Mouse (Mus musculus) hindbrain, embryonic 11.5 days (tissue): Measurements from ENCODE around the gene Slc24a2. TPM values are rescaled to one million over a fixed set of nuclear protein-coding genes. Genes with fewer than 3 reads are reported as not detected.
A peak's percentile ranks its signal among the peaks of the same experiment; 100 is the strongest.

ENCODE experiments used
- ATAC-seq: fragments of 200-750 bp; cut with Nextera tagmentation; 2 replicates; pipeline ENCODE4 v1.8.0; 2017; ENCODE audit warnings: mild to moderate bottlenecking, moderate TSS enrichment, moderate library complexity; ENCODE audit not compliant: low FRiP score
- DNase-seq: peaks from one replicate; pipeline ENCODE4 v3.0.0-alpha.2; 2015; ENCODE audit warnings: low spot score
- H3K27ac ChIP-seq: fragments of 300-500 bp; sonication (generic); 2 replicates; pipeline ENCODE4 v1.5.1; 2014; ENCODE audit warnings: mild to moderate bottlenecking, low read depth, low read length
- H3K27me3 ChIP-seq: fragments of 300-500 bp; sonication (generic); 2 replicates; pipeline ENCODE4 v1.6.1; 2014; ENCODE audit warnings: mild to moderate bottlenecking, low read length, moderate library complexity, mixed read lengths; ENCODE audit not compliant: control insufficient read depth, insufficient read depth
- H3K36me3 ChIP-seq: fragments of 300-500 bp; sonication (generic); 2 replicates; pipeline ENCODE4 v1.6.1; 2014; ENCODE audit warnings: mild to moderate bottlenecking, low read length, moderate library complexity, mixed read lengths; ENCODE audit not compliant: control insufficient read depth, insufficient read depth
- H3K4me1 ChIP-seq: fragments of 300-500 bp; sonication (generic); replicated peaks from 2 replicates; pipeline ENCODE4 v1.6.1; 2014; ENCODE audit warnings: low read length, mixed read lengths; ENCODE audit not compliant: control insufficient read depth, insufficient read depth
- H3K4me2 ChIP-seq: fragments of 300-500 bp; sonication (generic); replicated peaks from 2 replicates; pipeline ENCODE4 v1.6.1; 2014; ENCODE audit warnings: mild to moderate bottlenecking, low read depth, low read length
- H3K4me3 ChIP-seq: fragments of 300-500 bp; sonication (generic); 2 replicates; pipeline ENCODE4 v1.5.1; 2014; ENCODE audit warnings: low read depth, low read length
- H3K9ac ChIP-seq: fragments of 300-500 bp; sonication (generic); 2 replicates; pipeline ENCODE4 v1.6.1; 2014; ENCODE audit warnings: low read depth, low read length
- H3K9me3 ChIP-seq: fragments of 300-500 bp; sonication (generic); 2 replicates; pipeline ENCODE4 v1.6.1; 2016; ENCODE audit warnings: low read length; ENCODE audit not compliant: control insufficient read depth
- WGBS: fragments of 180-500 bp; shearing (Covaris S2); extraction: QIAGEN DNeasy Blood & Tissue Kit; methylation state at CpG from one replicate; pipeline ENCODE4 v1.1.7; 2014; 5-methylcytosine and 5-hydroxymethylcytosine counted together
- polyA plus RNA-seq: library from polyadenylated mRNA; unstranded; fragments of >200 nt; fragmentation: Nextera tagmentation; extraction: Ambion mirVana; gene quantifications from 2 replicates; pipeline ENCODE4 v1.2.1, GENCODE M21; 2014

Gene Slc24a2
- polyA plus RNA-seq, 1 experiment from 2014 or later = 0.36 TPM

DNA sequence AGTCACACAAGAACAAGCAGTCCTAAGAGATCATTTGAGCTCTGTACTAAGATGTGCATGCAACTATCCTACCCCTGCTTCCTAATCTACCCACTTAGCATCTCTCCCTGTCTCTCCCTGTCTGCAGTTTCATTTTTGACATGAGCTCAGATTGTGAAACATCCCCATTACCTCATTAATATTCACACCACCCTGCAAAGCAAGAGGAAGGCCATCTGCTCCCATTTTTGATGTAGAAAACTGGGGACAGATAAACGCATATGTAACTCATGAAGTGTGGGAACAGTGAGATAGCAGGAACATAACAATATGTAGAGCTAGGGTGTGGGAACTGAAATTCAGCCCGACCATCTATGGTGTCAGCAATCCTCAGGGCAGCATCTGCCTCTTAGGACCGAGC lies 19.7 kb downstream of the Slc24a2 start:
- no peaks in the 10 kb centered on the region for H3K36me3 ChIP-seq
- H3K27ac ChIP-seq = no peak overlapping the region
- H3K27me3 ChIP-seq = no peaks in the 10 kb centered on the region
- no peak overlapping the region for H3K4me2 ChIP-seq
- ATAC-seq (peak; percentile 17; the same call in 1 of the 2 replicates), DNase-seq (no peak)
- H3K4me3 ChIP-seq = no peak overlapping the region
- no peak overlapping the region for H3K9ac ChIP-seq
- 80% methylated on average over 3 of the region's 3 CpGs for WGBS
- H3K9me3 ChIP-seq = no peaks in the 10 kb centered on the region
- no peaks in the 10 kb centered on the region for H3K4me1 ChIP-seq

DNA sequence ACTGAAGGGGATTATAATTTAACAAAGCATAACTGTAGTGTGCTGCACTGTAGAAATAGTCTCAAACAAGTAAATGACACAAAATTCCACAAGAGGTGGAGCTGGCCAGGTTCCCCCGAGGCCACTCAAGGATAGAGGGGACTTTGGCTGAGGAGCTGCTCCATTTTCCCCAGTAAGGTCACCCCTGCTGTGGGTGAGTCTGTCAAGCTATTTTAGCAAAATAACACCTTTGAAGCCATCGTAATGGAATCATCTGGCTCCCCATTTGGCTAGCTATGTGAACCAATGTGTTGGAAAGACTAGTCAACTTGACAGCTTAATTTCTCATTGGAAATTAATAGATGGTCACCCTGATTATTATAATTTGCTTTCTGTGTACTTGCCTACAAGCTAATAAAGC lies 28.2 kb downstream of the Slc24a2 start:
- no peak overlapping the region for H3K4me3 ChIP-seq
- no peaks in the 10 kb centered on the region for H3K9me3 ChIP-seq
- H3K9ac ChIP-seq = no peak overlapping the region
- no peak overlapping the region for H3K27ac ChIP-seq
- DNase-seq (no peak), ATAC-seq (no peak)
- no peaks in the 10 kb centered on the region for H3K27me3 ChIP-seq
- WGBS = 60% methylated on average over 2 of the region's 2 CpGs
- no peaks in the 10 kb centered on the region for H3K36me3 ChIP-seq
- no peaks in the 10 kb centered on the region for H3K4me1 ChIP-seq
- no peak overlapping the region for H3K4me2 ChIP-seq

DNA sequence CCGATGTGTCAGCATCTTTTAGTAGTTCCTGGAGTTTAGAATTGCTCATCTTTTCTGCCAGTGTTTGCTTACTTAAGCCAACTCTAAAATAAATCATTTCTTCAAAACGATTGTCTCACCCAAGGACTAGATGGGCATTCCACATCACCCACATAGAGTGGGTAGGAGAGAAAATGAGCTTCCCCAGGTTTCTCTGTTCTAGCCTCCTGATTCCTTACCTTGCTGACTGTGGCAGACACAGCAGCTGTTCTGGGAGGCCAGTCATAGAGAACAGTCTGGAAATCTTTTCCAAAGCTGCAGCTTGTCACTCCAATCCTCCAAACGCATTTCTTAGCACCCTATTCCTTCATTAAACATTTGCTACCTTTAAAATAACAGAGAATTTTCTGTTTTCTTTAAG lies 29.0 kb downstream of the Slc24a2 start:
- Histone ChIP-seq H3K9ac (no peak overlapping the region), H3K4me1 (no peaks in the 10 kb centered on the region), H3K4me3 (no peak overlapping the region), H3K27me3 (no peaks in the 10 kb centered on the region), H3K4me2 (no peak overlapping the region), H3K9me3 (no peaks in the 10 kb centered on the region), H3K36me3 (no peaks in the 10 kb centered on the region), H3K27ac (no peak overlapping the region)
- no peak for ATAC-seq
- 79% methylated on average over 3 of the region's 3 CpGs for WGBS
- DNase-seq = no peak

DNA sequence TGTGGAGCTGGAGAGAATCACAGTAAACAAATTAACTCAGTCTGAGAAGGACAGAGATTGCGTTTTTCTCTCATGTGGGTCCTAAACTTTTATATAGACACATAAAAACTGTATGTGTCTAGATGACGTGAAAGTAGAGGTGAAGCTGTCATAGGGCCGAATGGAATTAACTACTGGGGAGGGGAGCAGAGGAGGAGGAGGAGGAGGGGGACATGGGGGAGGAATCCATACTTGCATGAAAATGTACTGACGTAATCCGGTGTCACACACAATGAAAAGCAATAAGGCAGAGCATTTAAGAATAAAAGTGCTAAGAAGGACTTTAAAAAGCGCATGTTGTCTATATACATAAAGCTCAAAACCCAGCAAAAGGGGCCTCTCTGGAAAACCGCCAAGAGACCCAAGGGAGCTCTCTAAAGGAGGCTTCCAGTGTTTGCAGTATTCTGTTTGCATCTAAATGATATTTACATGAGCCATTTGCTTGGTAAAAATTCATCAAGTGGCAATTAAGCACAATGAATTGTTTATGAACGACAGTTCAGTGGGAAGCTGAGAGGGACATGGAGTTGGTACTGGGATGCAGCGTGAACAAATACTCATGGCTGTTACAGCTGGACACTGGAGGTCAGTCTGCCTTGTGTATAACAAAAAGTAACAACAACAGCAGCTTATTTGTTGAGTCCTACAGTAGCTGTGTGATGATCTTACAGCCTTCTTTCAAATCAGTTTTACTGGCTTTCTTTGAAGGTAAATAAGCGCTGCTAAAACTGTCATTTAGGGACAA lies 45.9 kb downstream of the Slc24a2 start:
- H3K4me2 ChIP-seq = no peak overlapping the region
- H3K27me3 ChIP-seq = no peaks in the 10 kb centered on the region
- no peaks in the 10 kb centered on the region for H3K36me3 ChIP-seq
- WGBS = 84% methylated on average over 10 of the region's 10 CpGs
- H3K4me1 ChIP-seq = no peaks in the 10 kb centered on the region
- DNase-seq (no peak), ATAC-seq (no peak)
- H3K4me3 ChIP-seq = no peak overlapping the region
- H3K9me3 ChIP-seq = no peaks in the 10 kb centered on the region
- no peak overlapping the region for H3K27ac ChIP-seq
- H3K9ac ChIP-seq = no peak overlapping the region

DNA sequence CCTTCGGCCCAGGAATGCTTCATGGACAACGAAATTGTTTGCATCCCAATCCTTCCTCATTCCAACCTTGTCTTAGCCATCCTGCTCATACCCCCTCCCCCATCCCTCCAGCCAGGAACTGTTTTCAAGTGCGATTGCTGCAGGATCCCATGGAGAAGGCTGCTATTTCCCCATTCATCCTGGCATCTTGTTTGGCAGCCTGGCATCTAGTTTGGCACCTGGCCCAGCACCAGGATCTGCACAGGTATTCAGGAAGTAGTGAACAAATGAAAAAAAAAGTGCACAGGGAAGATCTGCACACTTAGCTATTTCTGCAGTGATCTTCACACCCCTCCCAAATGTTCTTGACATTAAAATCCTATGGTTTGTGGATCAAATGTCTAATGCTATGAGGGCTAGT lies 53.2 kb downstream of the Slc24a2 start:
- Histone ChIP-seq H3K4me3 (no peak overlapping the region), H3K27ac (no peak overlapping the region), H3K4me2 (no peak overlapping the region), H3K27me3 (no peaks in the 10 kb centered on the region), H3K9ac (no peak overlapping the region), H3K4me1 (no peaks in the 10 kb centered on the region), H3K36me3 (no peaks in the 10 kb centered on the region), H3K9me3 (no peaks in the 10 kb centered on the region)
- 69% methylated on average over 3 of the region's 3 CpGs for WGBS
- no peak for ATAC-seq
- DNase-seq = no peak

DNA sequence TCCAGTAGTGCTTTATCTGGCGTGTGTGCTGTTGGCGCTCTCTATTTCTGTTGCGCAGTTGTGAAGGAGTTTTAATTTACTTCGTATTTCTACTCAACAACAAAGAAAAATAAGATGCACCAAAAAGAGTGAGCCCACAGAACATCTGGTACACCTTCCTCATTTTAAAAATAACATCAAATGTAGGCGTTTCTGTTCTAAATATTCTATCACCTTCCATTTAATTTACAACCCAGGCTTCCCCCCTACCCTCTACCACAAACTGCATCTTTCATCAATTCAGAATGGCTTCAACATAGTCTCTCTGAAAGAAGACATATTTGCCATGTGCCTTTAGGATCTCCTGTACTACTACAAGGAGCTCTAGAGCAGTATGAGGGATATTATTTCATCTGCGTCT lies 66.3 kb downstream of the Slc24a2 start:
- Histone ChIP-seq H3K27ac (no peak overlapping the region), H3K4me1 (no peaks in the 10 kb centered on the region), H3K4me2 (no peak overlapping the region), H3K9me3 (no peaks in the 10 kb centered on the region), H3K4me3 (no peak overlapping the region), H3K9ac (no peak overlapping the region), H3K36me3 (no peaks in the 10 kb centered on the region), H3K27me3 (no peaks in the 10 kb centered on the region)
- DNase-seq = no peak
- 90% methylated on average over 6 of the region's 6 CpGs for WGBS
- no peak for ATAC-seq

DNA sequence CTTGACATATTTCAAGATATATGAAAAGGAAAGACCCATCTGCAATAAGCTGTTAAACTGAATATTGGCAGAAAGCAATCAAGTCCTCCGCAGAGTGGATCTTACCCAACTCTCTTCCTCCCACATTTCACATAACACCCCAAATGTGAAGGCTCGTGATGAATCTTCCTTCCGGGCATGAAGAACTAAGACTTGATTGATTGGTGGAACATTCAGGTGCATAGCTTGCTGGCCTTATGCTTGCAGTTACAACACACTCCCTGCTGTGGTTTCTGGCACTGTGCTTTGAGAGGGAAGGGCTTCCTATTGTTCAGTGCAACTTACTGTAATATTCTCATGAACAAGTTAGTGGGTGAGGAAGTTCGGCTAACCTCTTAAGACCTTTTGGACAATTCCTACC lies 72.2 kb downstream of the Slc24a2 start:
- no peak overlapping the region for H3K4me3 ChIP-seq
- H3K27me3 ChIP-seq = no peaks in the 10 kb centered on the region
- H3K9me3 ChIP-seq = no peaks in the 10 kb centered on the region
- no peak for DNase-seq
- no peak overlapping the region for H3K27ac ChIP-seq
- ATAC-seq = no peak
- no peaks in the 10 kb centered on the region for H3K4me1 ChIP-seq
- WGBS = 89% methylated on average over 4 of the region's 4 CpGs
- no peak overlapping the region for H3K4me2 ChIP-seq
- no peak overlapping the region for H3K9ac ChIP-seq
- no peaks in the 10 kb centered on the region for H3K36me3 ChIP-seq

DNA sequence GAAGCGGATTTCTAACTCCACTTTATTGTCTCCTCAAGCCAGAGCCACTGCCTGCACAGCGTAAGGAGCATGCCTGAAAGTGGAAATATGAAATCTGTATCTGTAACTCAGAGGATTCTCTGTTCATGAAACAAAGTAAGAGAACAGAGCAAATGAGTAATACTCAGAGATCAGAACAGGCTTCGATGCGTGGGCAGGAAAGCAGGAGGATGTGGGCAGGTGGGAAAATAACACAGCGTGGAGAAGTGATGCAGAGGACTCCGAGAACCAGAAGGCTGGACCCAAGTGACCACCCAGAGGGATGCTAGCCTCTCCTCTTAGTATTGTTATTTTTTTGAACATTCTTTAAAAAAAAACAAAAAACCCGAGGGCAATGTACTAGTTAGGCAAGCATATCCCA lies 78.3 kb downstream of the Slc24a2 start:
- H3K9ac ChIP-seq = no peak overlapping the region
- no peak overlapping the region for H3K4me2 ChIP-seq
- H3K4me3 ChIP-seq = no peak overlapping the region
- 81% methylated on average over 7 of the region's 7 CpGs for WGBS
- no peaks in the 10 kb centered on the region for H3K27me3 ChIP-seq
- no peaks in the 10 kb centered on the region for H3K9me3 ChIP-seq
- no peak for ATAC-seq
- no peaks in the 10 kb centered on the region for H3K4me1 ChIP-seq
- H3K36me3 ChIP-seq = no peaks in the 10 kb centered on the region
- H3K27ac ChIP-seq = no peak overlapping the region
- no peak for DNase-seq

DNA sequence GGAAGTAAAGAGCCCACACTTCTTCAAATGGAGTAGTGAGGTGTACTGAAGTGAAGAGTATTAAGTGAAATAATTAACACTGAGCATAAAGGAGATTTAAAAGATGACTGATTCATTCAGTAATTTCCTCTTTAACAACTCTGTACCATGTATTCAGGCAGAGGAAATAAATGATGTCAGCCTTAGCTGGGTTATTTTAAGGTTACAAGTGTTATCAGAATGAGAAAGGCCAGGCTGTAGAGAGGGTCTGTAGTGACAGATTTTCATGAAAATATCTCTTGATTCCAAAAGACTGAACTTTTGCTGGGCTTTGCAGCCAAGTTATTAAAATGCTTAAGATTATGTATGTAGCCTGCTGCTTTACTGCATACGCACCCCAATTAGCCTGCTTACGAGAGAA lies 80.7 kb downstream of the Slc24a2 start:
- no peaks in the 10 kb centered on the region for H3K4me1 ChIP-seq
- no peak overlapping the region for H3K9ac ChIP-seq
- no peak overlapping the region for H3K27ac ChIP-seq
- no peak overlapping the region for H3K4me2 ChIP-seq
- 95% methylated on average over 2 of the region's 2 CpGs for WGBS
- no peak overlapping the region for H3K4me3 ChIP-seq
- DNase-seq = no peak
- no peaks in the 10 kb centered on the region for H3K27me3 ChIP-seq
- H3K9me3 ChIP-seq = no peaks in the 10 kb centered on the region
- ATAC-seq = no peak
- H3K36me3 ChIP-seq = no peaks in the 10 kb centered on the region
